Mouse (Mus musculus) c-Kit-positive CD71-positive TER-119-negative erythroid progenitor cells, embryonic 14.5 days (primary cell): ENCODE measurements around the gene Mif4gd.

Source experiments
- DNase-seq: peaks from one replicate; pipeline ENCODE4 v3.0.0-alpha.2; 2013; ENCODE audit warnings: low read depth

Gene Mif4gd

DNA sequence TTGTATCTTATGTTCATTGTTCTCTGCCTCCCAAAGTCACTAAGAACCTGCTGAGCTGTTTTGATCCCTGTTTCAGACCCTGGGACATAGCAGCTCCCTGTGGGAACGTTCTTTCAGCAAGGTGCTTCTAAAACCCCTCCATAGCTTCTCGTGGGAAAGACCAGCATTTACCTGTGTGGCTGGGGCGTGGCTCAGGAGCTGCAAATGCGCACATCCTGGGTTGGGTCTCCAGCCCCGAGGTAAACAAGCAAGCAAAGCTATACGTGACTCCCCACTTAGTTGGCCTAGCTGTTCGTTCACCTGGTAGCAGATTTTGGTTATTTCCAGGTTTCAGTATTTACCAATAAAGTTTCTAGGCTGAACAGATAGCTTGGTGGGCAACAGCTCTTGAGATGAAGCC, 19.5 kb upstream of the Mif4gd start:
- no peak for DNase-seq

- peak; percentile 44 for DNase-seq
These were observed 18.7 kb upstream of the Mif4gd start for GRCm38 (mm10) chr11:115631505-115631890.

DNA sequence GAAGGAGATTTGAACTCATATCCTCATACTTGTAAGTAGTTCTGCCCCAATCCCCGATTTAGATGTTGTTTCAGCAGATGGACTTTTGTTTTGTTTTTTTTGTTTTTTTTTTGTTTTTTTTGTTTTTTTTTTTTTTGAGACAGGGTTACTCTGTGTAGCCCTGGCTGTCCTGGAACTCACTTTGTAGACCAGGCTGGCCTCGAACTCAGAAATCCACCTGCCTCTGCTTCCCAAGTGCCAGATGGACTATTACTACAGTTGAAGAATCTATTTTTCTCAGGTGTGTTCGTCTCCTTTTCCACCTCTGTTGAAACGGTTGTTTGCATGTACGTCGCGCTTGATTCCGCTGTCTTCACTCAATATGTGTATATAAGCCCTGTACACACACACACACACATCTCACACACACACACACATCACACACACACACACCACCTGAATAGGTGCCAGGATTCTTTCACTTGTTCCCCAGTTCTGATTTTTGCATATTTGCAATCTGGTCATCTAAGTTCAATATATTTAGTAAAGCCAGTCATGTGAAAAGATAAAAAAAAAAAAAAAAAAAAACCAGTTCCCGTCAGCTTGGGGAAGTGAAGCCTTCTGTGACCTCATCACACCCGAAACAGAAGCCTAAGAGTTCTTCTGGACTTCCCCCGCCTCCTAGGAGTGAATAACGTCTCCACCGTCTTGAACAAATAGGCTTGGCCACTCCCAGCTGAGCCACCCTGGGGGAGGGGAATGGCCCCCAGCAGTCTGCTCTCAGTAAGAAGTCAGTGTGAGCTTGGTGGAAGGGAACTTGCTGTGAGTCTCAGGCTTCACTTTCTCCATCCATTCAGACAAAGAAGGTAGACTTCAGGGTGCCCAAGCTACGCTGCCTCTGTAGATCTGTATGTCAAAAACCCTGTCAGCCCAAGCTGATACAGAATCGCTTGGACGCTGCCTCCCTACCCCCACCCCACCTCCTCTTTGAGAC, 18.0 kb upstream of the Mif4gd start:
- peak; percentile 37 for DNase-seq

- DNase-seq = no peak
These were observed 17.2 kb upstream of the Mif4gd start for GRCm38 (mm10) chr11:115629734-115630531.

GRCm38 (mm10) chr11:115628465-115629101, 15.8 kb upstream of the Mif4gd start:
- DNase-seq = no peak

- peak; percentile 100 for DNase-seq
These were observed 15.1 kb upstream of the Mif4gd start, which contains the start of gene Slc25a19 for GRCm38 (mm10) chr11:115627705-115628464. Gene Slc25a19 (minus strand): TSS chr11:115628295.

- no peak for DNase-seq
These were observed 14.3 kb upstream of the Mif4gd start for GRCm38 (mm10) chr11:115626824-115627616.

GRCm38 (mm10) chr11:115625877-115626276, 13.1 kb upstream of the Mif4gd start:
- no peak for DNase-seq

DNA sequence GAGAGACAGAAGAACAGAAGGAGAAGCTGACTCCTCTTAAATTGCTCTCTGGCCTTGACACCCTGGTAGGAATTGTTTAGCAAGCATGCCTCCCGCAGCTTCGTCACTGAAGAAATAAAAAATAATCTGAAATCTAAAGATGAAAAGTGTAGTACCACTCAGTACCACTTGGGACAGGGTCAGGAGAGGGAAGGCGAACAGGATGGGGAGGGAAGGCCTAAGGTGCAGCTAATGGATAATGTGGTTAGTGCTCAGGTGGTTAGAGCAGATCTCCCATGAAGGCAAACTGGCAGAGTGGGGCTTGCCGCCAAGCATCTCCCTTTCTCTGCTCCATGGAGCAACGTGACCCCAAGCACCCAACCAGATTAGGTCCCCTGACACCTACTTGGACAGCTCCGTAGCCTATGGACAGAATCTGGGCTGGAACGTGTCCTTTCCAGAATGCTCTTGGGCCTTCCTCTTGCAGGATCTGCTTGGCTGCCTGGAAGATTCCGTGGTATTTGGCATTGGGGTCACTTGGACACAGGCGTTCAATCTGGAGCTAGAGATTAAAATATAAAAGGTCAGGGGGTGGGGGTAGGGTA, 10.8 kb upstream of the Mif4gd start:
- peak; percentile 32 for DNase-seq

GRCm38 (mm10) chr11:115619949-115620348, 7.2 kb upstream of the Mif4gd start:
- no peak for DNase-seq

- DNase-seq = no peak
These were observed 6.2 kb upstream of the Mif4gd start for GRCm38 (mm10) chr11:115618732-115619516.

- no peak for DNase-seq
These were observed 5.2 kb upstream of the Mif4gd start for GRCm38 (mm10) chr11:115618001-115618400.

DNA sequence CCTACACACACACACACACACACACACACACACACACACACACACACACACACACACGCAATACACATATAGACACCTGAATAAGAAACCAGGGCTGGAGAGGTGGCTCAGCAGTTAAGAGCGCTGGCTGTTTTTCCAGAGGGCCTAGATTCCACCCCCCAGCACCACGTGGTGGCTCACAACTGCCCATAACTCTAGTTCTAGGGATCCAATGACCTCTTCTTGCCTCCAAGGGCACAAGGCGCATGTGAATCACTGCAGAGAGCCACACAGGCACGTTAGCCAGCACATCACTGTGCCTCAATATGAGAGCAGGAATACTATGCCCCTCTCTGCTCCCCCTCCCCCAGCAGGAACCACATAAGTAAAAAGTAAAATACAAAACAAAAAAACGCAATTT, 4.1 kb upstream of the Mif4gd start:
- no peak for DNase-seq

DNA sequence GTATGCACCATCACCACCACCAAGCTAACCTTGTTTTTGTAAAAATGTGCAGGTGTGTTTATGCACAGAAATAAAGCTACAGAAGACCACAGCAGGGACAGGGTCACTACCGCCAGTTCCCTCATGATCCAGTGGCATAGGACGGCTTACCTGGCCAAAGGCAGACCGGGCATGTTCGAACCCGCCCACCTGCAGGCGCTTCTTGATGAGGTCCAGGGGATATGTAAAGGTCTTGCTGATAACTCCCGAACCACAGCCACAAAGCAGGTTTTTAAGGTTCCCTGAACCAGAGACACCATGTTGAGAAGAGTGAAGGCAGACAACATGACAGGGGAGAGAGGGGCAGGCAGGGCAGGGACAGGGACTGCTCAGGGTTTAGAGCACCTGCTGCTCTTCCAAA, 3.6 kb upstream of the Mif4gd start:
- DNase-seq = no peak

DNA sequence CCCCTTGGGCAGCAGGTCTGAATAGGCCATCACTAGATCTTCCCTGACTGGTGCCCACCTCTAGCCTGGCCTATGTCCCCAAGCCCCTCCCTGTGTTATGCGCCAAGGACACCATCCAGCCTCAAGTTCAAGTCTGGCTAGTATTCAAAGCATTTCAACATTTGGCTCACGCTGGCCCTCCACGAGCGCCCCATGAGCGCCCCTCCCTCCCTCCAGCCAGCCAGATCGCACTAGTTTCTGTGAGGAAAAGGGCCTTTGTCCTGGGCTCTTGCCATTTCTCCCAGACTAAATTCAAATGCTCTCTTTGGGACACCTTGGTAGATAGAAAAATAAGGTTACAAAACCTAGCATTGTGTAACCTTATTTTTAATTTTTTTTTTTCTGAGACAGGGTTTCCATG, 3.1 kb upstream of the Mif4gd start:
- no peak for DNase-seq

DNA sequence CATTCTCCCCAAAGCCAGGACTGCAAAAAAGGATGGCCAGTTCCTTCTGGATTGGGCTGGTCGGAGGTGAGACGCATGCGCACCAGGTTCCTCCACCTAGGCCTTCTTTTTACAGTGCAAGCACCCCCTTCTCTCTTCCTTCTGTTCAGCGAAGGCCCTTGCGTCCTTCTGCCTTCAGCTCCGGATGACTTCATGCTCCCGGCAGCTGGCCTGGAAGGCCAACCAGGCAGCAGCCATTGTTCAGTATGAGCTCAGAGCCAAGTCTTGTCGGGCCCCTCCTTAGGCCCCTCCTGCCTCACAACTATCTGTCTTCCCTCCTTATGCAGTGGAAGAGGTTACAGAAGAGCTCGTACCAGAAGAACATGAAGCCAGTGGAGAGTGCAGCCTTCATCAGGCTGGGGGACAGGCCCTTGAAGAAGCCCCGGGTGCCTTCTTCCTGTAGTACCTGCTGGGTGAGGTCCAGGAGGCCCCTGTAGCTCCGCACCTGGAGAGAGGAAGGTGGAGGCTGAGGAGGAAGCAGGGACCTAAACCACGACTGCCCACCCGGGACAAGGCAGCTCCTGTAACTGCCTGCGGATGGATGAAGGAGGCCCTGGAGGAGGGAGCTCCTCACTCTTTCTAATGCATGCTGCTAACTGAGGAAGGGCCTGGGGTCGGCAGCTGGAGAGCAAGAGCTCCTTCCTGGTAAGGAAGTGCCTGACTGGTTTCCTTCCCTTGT, 2.5 kb upstream of the Mif4gd start:
- DNase-seq = no peak

DNA sequence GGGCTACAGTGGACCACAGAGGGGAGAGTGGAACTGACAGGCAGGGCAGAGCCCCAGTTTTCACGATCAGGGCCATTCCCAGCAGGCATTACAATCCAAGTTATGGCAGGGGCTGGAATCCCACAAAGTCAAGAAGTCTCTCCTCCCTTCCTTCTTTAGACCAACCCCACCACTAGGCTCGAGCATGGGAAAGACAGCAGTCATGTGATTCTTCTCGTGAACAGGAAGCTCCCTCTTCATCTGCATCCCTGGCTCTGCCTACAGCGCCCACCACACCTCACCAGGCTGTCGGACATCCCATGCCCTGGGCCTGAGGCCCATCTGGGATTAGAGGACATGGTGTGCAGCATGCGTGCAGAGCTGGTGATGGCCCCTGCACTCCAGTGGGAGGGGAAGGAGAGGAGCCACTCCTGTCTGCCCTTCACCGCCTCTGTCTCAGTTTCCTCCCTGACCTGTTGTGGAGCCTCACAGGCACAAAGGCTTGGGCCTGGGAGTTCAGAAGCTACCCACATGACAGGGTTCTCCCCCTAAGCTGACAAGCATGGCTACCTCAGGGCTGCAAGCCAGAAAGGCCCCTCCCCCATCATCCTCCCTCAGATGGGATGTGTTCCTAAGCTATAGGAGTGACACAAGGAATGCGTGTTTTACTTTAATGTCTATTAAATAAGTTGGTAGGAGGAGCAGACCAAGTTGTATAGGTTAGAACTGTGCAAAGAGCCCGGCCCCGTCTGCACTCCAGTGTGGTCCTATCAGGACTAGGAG, 1.8 kb upstream of the Mif4gd start:
- no peak for DNase-seq
